Mouse (Mus musculus): ENCODE data around the gene Cnksr3. TPM values are rescaled to one million over a fixed set of nuclear protein-coding genes. Genes with fewer than 3 reads are reported as not detected.

Gene Cnksr3
- total RNA-seq, 1 experiment from 2014 or later: 8.7 TPM

DNA sequence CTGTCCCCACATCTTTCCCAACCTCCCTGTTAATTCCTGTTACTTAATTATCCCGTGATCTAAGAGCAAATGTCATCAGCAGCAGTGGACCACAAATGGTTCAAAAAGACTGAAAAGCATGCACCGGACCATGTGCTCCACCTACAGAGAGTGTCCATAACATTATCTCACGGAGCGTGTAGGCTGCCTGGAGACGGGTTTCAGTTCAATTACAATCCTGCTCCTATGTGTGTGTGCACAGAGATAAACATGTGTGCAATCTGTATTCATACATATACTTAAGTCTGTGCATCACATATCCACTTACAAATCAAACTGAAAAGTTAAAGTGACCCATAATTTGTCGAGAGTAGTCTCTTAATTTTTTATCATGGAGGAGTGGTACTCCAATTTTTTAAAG is 14.3 kb downstream of the Cnksr3 start:
- no peak for ATAC-seq (replicated peaks; ENCODE audit: low read depth, poor library complexity, severe bottlenecking)

DNA sequence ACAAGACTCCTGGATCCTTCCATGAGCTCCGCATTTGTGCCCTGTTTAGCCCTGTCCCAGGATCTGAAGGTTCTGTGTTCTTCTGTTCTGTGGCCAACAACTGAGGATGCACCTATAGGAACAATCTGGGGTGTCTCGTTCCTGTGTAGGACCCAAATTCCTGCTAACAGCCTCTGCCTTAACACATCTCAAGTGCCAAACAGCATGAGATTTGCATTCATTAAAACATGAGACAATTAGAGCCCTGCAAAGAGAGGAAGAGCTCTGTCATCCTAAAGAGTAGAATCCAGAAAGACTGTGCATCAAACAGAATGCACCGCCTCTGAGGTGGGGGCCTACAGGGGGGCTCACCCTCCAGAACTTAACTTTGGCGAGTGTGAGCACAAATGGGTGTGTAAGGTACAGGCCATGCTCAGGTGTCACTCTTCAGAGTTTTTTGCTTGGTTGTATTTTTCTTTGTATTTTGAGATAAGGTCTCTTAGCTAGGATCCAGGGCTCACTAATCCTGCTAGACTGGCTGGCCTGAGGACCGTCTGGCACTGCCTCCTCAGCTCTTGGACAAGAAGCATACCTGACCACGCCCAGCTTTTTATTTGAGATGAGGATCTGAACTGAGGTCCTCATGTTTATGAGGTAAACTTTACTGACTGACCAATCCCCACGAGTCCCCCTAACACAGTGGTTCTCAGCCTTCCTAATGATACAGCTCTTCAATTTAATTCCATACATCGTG is 15.2 kb downstream of the Cnksr3 start:
- no peak for ATAC-seq (replicated peaks; ENCODE audit: low read depth, poor library complexity, severe bottlenecking)

DNA sequence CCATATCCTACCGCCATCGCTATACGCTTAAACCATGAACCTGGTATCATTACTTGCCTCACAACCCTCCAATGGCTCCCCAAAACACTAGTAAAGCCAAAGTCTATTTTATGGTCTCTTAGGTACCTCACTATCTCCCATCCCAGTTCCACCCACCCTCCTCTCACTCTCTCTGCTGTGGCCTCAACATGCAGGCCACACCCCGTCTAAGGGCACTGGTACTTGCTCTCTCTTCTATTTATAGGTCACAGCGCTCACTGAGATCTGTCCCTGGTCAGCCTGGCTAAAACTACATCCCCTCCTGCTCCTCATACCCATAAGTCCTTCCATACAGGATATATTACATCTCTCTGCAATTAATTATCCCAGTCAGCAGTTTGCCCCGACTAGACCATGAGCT is 16.1 kb downstream of the Cnksr3 start:
- 0 out of 2 replicates have a peak, but pooled peaks have one; percentile 42 for ATAC-seq (replicated peaks; ENCODE audit: low read depth, poor library complexity, severe bottlenecking)

DNA sequence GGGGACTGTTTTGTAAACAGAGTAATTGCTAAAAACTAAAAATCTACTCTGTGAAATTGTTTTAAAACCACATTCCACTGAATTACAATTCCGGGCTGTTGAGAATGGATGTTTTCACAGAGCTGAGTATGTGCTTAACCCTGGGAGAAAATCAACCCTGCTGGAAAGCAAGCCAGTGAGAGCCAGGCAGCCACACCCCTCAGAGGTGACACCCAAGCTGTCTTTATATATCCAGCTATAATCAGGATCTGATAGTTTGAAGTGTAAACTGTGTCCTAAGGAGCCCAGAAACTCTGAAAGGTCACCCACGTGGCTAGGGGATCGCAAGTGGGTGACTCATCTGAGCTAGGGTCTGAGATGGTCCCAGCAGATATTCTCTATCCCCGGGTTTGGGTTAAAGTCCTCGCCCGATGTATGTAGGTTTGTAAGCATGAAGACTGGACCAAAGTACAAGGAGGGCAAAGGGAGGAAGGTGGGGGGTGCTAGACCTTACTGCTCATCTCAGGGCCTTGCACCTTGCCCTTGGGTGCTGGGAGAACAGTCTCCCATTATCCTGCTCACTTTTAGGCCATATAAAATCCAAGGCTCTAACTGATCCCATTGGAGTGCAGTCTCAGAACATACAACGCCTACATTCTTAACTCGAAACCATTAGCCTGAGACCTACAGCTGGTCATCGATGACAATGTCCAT is 20.2 kb downstream of the Cnksr3 start:
- no peak for ATAC-seq (replicated peaks; ENCODE audit: low read depth, poor library complexity, severe bottlenecking)

DNA sequence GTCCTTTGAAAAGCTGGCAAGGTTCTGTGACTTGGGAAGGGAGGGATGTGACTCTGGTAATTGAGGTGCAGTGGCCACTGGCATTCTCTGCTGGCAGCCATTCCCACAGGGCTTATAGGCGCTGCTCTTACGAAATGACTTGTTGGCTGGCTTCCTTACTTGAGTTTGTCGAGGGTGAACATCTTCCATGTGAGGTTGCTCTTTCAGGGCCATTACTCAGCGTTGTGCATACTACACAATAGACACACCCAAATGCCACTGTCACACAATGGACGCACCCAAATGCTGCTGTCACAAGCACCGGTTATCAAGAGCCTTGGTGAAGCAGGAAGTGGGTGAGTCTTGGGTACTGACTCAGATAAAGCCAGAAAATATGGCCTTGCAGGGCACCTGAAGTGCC is 22.8 kb downstream of the Cnksr3 start:
- ATAC-seq (replicated peaks; ENCODE audit: low read depth, poor library complexity, severe bottlenecking): peak; percentile 84

DNA sequence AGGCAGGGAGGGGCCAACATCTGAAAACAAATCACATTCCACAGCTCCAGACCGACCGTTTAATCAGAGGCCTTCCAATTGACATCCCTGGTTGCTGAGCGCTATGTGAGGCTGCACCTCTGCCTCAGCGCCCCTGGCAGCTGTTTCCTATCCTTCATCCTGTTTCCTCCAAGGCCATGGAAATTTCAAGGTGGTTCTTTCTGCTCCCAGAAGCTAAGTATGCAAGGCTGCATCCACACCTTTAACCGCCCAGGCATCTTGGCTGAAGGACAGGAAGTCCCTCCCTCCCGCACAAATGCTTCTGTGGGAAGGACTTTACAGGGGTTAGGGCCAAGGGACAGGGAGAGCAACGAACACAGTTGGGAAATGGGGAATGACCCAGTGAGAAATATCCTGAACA is 24.2 kb downstream of the Cnksr3 start:
- ATAC-seq (replicated peaks; ENCODE audit: low read depth, poor library complexity, severe bottlenecking): no peak

DNA sequence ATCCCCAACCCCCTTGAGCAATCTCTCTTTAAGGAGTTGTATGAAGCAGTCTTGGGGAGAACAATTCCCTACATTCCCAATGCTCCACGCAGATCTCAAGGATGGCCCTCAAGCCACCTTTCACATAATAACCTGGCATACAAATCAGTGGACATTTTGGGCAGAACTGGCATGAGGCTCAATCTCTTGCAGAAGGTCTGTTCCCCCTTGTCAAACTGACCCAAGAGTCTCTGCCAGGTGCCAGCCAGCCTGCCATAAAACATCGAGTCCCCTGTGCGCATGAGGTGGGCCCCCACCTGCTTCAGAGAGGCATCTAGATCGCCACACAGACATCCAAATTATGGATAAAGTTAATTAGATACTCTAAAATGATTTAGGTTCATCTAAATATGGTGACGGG is 25.0 kb downstream of the Cnksr3 start:
- no peak for ATAC-seq (replicated peaks; ENCODE audit: low read depth, poor library complexity, severe bottlenecking)

DNA sequence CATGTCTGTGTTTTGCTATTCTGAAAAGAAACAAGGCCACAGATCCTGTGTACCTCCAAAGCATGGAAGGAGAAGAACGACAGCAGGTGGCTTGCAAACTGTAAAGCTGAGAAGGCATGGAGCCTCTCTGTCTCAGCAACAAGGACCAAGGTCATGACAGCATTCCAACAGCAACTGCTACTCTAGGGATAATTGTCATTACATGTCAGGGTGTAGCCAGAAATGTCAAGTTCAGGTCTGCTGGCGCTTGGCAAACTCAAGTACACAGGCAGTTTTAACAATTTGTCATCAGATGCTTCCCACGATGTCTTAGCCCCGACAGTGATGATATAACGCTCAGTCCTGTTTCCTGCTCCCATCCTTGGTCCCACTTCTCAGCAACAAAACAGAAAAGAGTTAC is 26.0 kb downstream of the Cnksr3 start:
- no peak for ATAC-seq (replicated peaks; ENCODE audit: low read depth, poor library complexity, severe bottlenecking)

DNA sequence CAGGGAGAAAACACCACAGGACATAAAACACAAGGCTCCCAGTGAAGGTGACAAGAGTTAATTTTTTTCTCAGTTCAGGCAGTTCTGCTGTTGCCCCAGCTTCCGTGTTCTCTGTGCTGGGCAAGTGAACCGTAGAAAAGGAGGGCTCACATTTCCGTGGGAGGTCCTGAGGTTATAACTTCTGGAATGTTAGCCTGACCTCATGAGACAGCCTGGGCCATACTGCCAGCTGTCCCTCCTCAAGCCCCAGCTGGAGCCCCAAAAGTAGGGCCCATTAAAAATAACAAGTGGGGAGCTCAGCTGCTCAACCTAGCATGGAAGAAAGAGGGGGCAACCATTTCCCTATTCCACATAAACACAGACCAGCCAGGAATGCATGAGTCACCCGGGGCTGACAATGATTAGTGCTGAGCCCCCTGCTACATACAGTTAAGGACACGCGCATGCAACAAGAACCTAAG is 28.8 kb downstream of the Cnksr3 start:
- peak; percentile 61 for ATAC-seq (replicated peaks; ENCODE audit: low read depth, poor library complexity, severe bottlenecking)

DNA sequence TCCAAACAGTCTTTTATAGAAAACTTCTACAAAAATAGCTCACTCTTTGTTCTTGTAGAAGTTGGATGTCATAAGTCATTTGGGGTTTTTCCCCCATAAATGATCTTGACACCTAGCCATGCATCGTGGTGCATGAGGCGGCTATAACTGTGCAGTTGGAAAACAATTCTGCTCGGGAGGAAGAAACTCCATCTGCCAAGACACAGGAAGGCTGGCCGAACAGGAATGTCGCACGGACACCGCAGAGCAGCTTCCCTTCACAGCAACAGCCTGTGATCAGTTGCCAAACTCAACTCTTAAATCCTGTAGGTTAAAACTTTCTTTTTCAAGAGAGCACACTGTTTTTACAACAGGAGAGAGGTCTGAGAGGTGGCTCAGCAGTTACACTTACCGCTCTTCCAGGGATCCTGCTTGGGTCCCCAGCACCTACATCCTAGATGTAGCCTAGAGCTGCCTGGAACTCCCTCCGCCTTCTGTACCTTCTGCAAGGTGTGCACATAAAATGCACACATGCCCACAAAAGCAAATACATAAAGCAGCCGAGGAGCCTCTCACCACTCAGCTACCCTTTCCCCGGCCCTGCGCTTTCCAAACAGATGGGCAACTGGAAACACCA is 29.4 kb downstream of the Cnksr3 start:
- ATAC-seq (replicated peaks; ENCODE audit: low read depth, poor library complexity, severe bottlenecking): no peak

DNA sequence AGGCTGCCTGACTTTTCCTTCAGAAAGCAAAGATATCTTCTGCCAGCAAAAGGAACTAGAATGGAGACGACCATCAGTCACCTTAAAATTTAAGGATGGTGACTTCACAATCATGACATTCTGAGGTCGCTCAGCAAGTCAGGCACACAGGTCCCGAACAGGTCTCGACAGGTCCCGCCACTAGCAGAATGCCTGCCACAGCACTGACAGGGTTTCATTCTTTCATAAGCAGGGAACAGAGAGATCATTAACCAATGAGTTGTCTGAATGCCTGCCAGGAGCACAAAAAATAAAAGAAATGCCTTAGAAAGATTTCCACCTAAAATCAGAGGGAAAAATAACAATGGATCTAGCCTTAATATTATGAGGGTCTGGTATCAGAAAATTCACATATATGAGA is 31.7 kb downstream of the Cnksr3 start:
- ATAC-seq (replicated peaks; ENCODE audit: low read depth, poor library complexity, severe bottlenecking): no peak

DNA sequence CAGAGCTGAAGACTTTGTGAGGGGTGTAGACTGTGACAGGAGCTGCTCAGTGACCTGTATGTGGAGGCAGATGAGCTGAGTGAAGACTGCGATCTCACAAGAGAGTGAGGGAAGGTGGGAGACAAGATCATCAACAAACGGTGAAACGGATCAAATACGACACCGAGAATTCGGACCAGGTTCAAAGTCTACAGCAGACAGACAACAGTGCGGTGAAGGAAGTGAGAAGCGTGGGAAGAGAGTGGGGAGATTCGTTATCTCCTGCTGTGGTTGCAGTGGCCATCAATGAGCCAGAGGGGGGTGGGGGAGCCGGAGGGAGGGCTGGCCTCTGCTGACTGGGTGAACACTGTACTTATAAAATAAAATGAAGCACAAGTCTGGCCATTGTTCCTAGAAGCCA is 33.5 kb downstream of the Cnksr3 start:
- ATAC-seq (replicated peaks; ENCODE audit: low read depth, poor library complexity, severe bottlenecking): peak; percentile 17; the same call in 1 of the 2 replicates

DNA sequence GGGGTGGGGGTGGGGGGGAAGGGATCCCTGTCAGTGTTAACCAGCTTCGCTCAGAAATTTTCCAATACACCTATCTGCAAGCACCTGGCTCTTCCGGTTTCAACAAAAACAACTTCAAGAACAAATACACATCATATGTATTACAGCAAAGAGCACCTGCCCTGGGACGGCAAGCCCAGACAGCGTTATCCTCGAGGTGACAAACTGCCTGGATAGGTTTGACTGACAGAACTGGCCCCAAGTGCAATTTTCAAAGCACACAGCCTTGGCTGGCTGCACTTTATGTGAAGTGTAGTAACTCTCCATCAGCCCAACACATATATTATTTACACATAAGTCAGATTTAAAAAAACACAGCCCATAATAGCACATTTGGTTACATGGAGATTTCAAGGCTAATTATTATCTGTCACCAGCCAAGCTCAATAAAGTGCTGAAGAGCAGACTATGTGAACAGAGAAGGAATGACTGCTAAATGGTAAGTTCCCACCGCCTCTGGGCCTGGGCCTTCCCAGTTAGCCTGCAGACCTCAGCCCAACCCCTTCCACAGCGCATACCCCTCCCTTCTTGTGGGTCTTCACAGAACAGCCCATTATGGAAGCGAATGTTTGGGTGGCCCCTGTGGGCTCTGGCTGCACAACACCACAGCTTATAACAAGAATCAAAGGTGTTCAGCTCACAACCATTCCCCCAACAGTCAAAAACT is 35.7 kb downstream of the Cnksr3 start:
- no peak for ATAC-seq (replicated peaks; ENCODE audit: low read depth, poor library complexity, severe bottlenecking)

DNA sequence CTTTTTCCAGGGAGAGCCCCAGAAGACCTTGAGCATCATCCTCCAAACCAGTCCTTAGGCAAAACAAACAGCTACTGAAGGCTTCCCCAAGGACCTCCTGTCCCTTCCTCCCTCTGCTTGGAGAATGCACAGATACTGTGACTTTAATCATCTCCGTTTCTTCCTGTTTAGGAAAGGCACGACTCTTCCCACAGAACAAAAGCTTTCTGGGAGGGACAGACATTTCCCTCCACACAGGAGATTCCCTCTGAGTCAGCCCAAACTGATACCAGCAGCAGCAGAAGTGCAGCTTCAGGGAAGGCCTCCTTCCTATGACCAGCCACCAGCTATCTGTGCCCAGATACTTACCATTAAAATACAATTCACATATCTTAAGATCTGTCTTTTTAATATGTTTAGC is 37.6 kb downstream of the Cnksr3 start:
- ATAC-seq (replicated peaks; ENCODE audit: low read depth, poor library complexity, severe bottlenecking): no peak

DNA sequence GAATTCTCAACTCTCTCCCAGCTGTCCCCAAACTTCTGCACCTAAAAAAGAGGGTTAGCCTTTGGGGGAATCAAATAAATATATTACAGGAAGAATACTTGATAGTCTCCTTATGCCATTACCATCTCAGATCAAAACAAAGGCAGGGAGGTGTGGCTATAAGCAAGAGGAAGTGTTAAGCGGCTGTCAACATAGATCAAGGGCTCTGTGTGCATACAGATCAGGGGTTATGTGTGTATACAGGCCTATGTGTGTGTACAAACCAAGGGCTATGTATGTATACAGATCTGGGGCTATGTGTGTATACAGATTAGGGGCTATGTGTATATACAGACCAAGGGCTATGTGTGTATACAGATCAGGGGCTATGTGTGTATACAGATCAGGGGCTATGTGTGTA is 38.9 kb downstream of the Cnksr3 start:
- 0 out of 2 replicates have a peak, but pooled peaks have one; percentile 39 for ATAC-seq (replicated peaks; ENCODE audit: low read depth, poor library complexity, severe bottlenecking)

DNA sequence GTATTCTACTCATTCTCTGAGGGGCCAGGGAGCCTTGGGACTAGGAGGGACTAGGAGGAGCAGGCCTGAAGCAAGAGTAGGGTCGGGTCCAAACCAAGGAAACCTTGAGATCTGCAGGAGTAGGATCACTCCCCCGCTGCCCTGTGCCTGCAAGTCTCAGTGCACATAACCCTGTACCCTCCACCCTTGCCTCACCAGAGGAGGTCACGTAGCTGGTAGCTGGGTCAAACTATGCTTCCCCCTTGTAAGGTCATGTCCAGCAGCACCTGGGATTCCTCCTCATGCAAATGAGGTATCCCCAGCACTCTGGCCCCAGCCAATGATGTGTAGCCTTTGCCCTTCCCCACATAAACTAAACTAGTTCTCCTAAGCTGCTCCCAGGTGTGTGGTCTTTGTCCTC is 41.6 kb downstream of the Cnksr3 start:
- no peak for ATAC-seq (replicated peaks; ENCODE audit: low read depth, poor library complexity, severe bottlenecking)

DNA sequence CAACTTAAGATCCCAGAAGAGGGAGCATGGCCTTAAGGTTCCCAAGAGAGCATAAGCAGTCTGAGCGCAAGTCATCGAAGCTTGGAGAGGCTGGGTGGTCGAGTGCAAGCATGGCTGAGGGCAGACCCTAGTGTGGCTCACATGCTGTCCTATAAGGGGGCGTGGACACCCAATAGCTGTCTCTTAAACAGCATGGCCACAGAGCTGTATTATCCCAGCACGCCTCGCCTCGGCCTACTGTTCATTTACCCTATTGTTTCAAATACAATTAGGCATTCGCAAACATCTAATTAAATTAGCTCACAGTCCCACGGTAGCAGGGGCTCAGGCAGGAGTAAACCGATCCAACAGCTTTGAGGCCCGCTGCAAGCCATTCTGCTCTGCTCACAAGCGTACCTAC is 49.0 kb downstream of the Cnksr3 start:
- ATAC-seq (replicated peaks; ENCODE audit: low read depth, poor library complexity, severe bottlenecking): no peak

DNA sequence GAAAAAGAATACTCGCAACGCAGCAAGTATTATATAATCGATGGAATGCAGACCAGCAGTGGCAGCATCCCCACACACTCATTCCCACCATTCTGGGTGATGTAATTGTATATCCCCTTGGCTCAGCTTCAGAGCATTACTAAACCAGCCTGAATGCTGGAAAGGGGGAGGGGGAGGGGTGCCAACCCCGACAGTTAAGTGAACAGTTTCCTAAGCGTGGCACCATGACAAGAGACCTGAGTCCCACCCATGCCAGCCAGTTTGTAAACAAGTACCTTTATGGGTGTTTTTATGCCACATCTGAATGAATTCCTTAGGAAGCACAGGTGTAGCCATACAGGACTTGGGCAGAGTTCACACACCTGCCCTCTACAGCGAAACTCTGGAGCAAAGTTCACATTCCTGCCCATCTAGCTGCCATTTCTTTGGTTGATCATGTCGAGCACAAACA is 53.0 kb downstream of the Cnksr3 start:
- no peak for ATAC-seq (replicated peaks; ENCODE audit: low read depth, poor library complexity, severe bottlenecking)

DNA sequence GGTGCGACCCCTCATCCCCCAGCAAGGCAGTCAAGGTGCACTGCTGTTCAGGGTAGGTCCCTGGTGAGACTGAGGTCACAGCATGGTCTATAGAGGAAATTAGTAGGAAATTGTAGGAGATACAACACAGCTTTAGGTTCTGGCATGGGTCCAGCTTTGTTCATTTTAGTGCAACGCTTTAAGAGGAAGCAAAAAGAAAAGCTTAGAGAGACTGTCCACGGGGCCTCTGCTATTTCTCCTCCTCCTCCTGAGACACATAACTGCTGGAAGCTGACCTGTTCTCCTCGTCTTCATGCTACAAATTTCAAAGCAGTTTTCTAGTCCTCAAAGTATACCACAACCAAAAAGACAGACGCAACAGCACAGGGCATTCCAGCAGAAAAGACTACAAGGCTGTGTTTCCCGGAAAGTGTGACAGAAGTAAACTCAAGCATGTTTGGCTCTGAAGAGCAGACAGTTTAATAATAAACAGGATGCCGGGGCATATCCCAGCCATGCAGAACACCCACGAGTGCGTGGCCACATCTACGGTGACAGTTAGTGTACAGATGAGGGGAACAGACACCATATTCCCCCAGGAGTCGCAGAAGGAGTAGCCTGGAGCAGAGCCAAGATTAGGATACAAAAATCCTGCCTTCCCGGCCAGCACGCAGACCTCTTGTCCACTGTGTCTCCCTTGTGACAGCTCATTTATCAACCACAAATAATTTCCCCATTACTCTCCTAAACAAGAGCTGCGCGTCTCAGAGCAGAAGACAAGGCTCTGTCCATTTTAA is 53.6 kb downstream of the Cnksr3 start:
- ATAC-seq (replicated peaks; ENCODE audit: low read depth, poor library complexity, severe bottlenecking): peak; percentile 48

DNA sequence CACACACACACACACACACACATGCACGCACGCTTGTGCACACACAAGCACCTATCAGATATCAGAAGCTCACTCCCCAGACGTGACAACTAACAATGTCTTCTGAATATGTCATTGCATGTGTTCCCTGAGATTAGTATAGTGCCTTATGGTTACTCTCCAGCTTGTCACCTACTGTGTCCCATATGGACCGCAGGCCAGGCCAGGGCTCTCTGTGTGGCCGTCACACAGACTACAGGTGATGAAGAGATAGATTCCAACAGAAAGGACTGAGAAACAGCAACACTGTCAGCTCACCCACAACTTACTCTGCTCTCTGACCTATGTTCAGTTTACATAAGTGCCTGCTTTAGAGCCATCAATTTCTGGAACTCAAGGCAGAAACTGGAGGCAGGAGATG is 57.2 kb downstream of the Cnksr3 start:
- ATAC-seq (replicated peaks; ENCODE audit: low read depth, poor library complexity, severe bottlenecking): no peak
